Mouse (Mus musculus) kidney, postnatal 10 days (tissue): ENCODE data around the gene Gid8.

Source experiments
- DNase-seq: peaks from one replicate; pipeline ENCODE4 v3.0.0; 2021; ENCODE audit warnings: mixed read lengths

Gid8 gene

DNA sequence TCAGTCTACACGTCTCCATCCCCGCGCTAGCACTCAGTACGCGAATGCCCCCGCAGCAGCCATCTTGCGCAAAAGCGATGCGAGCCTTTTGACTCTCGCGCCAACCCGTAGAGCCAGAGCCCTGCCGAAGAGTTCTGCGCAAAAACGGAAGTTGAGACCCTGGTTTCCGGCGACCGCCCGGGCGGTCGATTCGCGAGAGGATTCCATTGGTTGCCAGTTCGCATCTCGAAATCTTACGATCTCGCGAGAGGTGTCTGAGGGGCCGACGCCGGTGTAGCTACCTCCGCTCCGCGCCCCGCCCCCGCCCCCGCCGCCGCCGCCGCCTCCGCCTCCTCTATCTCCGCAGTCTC, at the start of gene Gid8, which contains the start of gene Dido1:
TSS of gene Gid8 (plus strand) at position 195 of the 350 bp plus-strand sequence.
TSS of gene Dido1 (minus strand) at position 77 of the 350 bp plus-strand sequence.
- DNase-seq, result peak; percentile 98

GRCm38 (mm10) chr2:180660521-180660920, 49.4 kb upstream of the Gid8 start:
- DNase-seq, result no peak

DNA sequence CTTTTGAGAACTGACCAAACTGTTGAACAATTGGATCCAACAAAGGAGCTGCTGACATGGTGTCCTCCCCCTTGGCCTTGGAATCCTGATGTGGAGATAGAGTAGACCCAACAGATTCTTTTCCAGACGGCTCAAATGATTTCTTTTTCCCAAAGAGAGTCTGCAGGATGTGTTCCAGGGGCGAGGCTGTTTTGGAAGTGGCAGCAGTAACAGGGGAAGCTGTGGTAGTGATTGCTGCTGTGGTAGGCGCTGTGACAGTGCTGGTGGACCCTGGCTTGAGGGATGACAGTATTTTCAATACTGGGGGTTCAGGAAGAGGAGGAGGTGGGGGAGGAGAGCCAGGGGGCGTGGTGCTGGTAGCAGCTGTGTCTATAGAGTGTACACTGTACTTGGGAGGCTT, 47.9 kb upstream of the Gid8 start:
- DNase-seq, result no peak

- DNase-seq, result no peak
Measured at GRCm38 (mm10) chr2:180676706-180677105, 33.2 kb upstream of the Gid8 start.

GRCm38 (mm10) chr2:180678609-180679140, 31.2 kb upstream of the Gid8 start:
- DNase-seq, result peak; percentile 77

GRCm38 (mm10) chr2:180681225-180681624, 28.7 kb upstream of the Gid8 start:
- no peak for DNase-seq

DNA sequence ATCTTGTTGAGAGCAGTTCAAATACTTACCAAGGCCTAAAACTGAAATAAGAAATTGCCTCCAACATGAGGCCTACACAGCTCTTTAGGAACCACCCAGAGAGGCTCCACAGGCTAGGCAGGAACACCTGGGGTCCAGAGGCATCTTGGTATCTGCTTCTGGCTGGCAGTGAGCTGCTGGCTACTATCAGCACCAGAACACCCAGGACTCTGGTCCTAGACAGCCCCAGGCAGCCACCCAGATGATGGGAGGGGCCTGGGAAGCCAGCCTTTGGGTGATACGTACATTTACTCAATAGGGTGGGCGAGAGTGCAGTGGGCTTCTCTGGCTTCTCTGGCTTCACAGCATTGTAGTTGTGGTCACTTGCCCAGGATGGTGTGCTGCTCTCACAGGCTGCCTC, 26.4 kb upstream of the Gid8 start:
- no peak for DNase-seq

- DNase-seq, result no peak
Measured at GRCm38 (mm10) chr2:180684031-180684430, 25.9 kb upstream of the Gid8 start.

DNA sequence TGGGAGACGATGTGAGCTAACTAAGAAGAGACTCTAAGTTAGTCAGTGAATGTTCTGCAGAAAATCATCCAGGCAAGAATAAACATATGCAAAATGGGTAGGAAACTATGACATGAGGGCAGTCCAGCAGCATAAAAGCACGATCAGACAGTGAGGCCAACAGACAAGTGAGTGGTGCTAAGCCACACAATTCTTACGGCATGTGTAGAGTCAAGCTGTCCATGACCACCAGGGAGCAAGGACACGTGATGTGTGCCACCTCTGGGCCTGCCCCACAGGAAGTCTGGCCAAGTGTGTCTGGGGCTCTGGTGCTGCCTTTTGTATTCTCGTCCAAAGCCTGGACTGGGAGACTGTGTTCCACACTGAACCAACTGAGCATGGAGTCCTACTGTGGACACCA, 20.1 kb upstream of the Gid8 start:
- no peak for DNase-seq

DNA sequence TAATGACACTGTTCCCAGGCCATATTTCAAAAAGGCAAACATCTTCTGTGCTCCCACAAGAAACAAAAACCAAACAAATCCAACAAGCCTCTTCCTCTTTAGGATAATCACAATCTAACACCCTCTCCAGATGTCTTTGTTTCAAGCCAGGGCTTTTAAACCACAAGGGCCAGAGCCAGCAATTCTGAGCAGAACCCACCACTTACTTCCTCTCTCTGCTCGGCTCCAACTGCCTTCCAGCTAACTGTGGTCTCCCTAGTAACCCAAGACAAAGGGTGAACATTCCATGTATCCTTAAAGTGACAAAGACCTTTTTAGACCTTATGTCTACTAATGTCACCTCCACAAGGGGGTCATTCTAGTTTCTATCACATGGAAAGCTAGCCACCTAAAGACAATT, 17.3 kb upstream of the Gid8 start:
- peak; percentile 56 for DNase-seq

DNA sequence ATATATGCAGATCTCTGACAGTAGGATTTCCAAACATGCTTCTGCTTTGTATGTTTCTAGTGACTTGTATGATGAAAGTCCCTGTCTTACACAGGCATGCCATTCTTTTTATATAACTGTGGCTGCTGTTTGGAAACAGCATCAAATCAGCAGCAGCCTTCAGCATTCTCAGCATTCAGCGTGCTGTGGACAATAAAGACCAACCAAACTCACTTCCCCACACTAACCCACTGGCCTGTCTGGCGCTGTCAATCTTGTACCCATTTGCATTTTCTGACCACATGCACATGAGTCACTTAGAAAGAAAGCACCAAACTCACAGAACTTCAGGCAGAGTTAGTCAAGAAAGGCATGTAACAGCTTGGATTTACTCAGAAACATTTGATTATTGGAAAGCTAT, 14.7 kb upstream of the Gid8 start:
- DNase-seq, result no peak

DNA sequence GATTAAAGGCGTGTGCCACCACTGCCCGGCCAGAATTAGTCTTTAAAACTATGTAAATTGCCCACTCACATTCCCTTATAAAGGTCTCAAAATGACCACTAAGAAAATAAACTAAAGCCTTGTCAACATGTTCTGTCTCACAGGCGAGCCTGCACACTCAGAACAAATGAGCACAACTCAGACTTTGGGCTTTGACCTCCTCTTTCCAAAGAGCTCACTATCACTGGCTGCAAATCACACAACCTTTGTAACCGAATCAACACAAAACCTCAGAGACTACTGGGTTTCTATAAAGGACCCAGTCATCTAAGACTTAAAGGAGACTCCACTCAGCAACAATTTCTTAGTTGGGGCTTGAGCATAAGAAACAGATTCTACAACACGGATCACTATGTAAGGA, 9.5 kb upstream of the Gid8 start:
- DNase-seq, result no peak

- no peak for DNase-seq
Measured at GRCm38 (mm10) chr2:180701053-180701766, 8.7 kb upstream of the Gid8 start.

DNA sequence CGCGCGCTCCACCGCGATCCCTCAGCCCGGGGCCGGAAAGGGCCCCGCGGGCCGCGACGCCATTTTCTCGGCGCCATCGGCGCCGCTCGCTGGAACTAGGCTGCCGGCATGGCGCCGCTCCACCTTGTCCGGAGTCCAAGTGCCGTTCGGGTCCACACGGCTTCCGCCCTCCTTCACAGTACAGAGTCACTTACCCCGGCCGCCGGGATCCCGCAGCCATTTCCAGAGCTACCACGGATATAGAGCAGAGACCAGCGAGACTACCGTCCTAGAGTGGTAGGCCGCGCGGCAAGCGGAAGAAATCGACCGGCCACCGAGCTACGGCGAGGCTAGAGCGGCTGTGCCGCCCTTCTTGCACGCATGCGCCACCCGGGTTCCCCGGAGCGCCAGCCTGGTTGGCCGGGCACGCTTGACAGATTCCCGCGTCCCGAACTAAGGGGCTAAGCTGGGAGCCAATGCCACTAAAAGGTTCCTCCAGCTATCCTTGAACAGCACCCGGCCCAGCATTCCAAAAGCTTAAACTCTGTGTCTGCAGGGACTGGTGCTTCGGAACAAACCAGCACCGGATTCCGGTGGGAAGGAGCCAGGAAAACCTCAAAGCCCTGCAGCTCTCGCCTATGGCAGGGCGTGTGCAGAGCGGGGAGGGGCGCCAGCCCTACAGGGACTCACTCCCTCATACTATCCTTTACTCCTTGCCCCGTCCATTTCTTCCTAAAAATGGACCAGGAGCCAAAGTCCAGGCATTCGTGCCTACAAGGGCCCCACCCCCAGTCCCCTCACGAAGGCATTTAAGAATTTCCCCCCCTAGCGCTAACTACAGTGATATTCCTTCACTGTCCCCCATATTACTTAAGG, 7.9 kb upstream of the Gid8 start:
- DNase-seq, result peak; percentile 96

DNA sequence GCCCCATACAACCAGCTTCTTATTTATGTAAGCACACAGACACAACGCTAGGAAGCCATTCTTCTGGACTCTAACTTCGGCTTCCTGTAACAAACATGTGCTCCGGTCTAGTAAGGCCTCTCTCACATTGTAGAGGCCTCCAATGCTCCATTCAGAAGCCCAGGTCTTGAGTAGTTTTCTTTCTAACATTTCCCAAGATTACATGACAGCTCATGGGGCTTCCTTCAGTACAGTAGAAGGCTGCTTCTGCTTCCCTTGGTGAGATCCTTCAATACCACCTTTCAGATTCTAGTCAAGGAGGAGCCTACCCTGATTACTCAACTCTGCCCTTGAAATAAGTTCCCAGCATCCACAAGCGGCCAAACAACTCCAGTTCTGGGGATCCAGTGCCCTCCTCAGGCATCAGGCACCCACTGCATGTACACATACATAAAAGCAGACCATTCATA, 7.2 kb upstream of the Gid8 start:
- DNase-seq, result no peak

GRCm38 (mm10) chr2:180703175-180703574, 6.7 kb upstream of the Gid8 start:
- DNase-seq, result no peak

GRCm38 (mm10) chr2:180703645-180704359, 6.1 kb upstream of the Gid8 start:
- no peak for DNase-seq

- DNase-seq, result peak; percentile 85
Measured at GRCm38 (mm10) chr2:180704591-180704990, 5.3 kb upstream of the Gid8 start.

DNA sequence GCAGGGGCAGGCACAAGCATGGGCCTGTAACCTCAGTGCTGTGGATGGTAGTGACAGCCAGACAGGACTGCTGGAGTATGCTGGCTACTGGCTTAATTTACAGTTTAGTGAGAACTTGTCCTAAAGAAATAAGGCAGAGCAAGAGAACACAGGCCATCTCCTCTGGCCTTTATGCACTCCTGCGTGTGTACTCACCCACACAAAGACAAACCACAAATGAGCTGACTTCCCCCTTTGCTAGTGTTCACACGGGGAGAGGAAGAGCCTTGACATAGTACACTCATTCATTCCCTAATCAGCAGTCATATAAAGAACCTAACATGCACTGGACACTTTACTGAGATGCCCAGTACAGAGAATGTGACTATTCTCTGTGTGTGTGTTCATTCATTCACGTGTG, 4.9 kb upstream of the Gid8 start:
- DNase-seq, result no peak

DNA sequence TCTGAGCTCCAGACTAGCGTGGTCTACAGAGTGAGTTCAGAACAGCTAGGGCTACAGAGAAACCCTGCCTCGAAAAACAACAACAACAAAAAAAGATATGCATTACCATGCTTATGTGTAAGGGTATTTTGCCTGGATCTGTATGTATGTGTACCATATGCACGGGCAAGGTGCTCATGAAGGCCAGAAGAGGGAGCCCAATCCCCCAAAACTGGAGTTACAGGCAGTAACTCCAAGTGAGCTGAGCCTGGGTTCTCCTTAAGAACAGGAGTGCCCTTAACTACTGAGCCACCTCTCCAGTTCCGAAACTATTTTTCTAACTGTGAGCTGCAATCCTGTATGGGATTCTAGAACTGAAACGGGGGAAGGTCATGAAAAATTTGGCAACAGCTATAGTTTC, 3.9 kb upstream of the Gid8 start:
- no peak for DNase-seq

GRCm38 (mm10) chr2:180709023-180709922, 644 bp upstream of the Gid8 start:
- no peak for DNase-seq
